Mouse (Mus musculus) ES-Bruce4 (cell line): ENCODE results near the gene Serac1.

Experiments
- EP300 ChIP-seq: IDR thresholded peaks from 2 replicates; pipeline ENCODE4 v1.6.1; 2011; ENCODE audit warnings: low read depth, low read length; ENCODE audit not compliant: insufficient read depth
- POLR2A ChIP-seq: IDR thresholded peaks from one replicate; pipeline ENCODE4 v1.8.1; 2011; ENCODE audit warnings: low read length; ENCODE audit not compliant: insufficient read depth

DNA sequence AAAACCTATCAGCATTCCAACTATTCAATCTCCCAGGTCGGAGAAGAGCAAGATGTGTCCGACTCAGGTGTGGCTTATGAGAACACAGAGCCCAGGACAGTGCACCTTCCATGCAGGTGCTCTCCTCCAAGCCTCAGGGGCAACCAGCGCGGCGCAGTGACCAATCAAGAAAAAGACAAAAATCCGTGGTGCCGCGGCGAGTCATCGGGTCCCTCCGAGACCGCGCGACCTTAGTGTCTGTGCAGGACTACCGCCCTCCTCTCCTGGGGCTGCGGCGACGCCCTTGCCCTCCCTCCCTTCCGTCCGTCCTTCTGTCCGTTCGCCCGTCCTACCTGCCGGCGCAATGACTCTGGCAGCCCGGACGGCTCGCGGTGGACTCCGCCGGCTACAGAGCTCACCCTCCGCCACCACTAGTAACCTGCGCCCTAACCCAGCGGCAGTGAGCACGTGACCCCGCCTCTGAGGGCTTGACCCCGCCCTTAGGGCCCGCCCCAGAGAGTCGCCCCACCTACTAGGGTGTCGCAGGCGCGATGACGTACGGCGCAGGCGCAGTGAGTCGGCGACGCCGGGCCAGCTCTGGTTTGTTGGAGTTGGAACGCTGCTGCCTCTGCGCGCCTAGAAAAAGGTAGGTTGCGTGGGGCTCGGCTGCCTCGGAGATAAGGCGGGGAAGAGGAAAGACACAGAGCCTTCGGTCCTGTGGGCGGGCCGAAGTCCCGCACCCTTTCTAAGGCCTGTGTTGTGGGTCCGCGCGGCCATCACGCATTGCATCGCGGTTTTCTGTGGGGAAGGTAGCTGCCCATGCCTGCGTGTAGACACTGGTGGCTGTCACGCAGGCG lies at the start of gene Serac1, which contains the start of gene Gtf2h5:
- TF ChIP-seq EP300 (peak; percentile 39; the same call in 1 of the 2 replicates), POLR2A (peak; percentile 60)
